Mouse (Mus musculus) left cerebral cortex, adult 8-10 months (tissue): ENCODE measurements around the gene Ddx5. TPM values are rescaled to one million over a fixed set of nuclear protein-coding genes. Genes with fewer than 3 reads are reported as not detected.
"Not testable (repeated sequence)": the region's sequence is repeated elsewhere in the genome, so short reads cannot be mapped to it uniquely, and the experiment has no call there.

ENCODE experiments used
- DNase-seq, 2 experiments: peaks; one replicate each; pipeline ENCODE4 v3.0.0; 2022; ENCODE audit warnings: low spot score in 2 of 2
- total RNA-seq, 4 experiments: library from RNA; stranded (reverse); gene quantifications; 2 replicates each; pipeline ENCODE4 v1.2.4; 2022

Gene Ddx5
- total RNA-seq, 4 experiments from 2014 or later = 617 to 703 (median 641) TPM

- no peak for DNase-seq
Measured at GRCm38 (mm10) chr11:106789649-106790048, 664 bp upstream of the Ddx5 start.

- DNase-seq = peak; percentile 95 to 99
Measured at GRCm38 (mm10) chr11:106788026-106788774, 785 bp downstream of the Ddx5 start.

GRCm38 (mm10) chr11:106787131-106788025 lies 1.6 kb downstream of the Ddx5 start:
- DNase-seq = peak; percentile 75 to 84

- no peak for DNase-seq
Measured at GRCm38 (mm10) chr11:106785043-106785442, 3.9 kb downstream of the Ddx5 start.

- no peak for DNase-seq
Measured at GRCm38 (mm10) chr11:106784476-106784875, 4.5 kb downstream of the Ddx5 start.

- DNase-seq = no peak
Measured at GRCm38 (mm10) chr11:106782841-106783764, 5.9 kb downstream of the Ddx5 start.

GRCm38 (mm10) chr11:106782271-106782670 lies 6.7 kb downstream of the Ddx5 start:
- not testable (repeated sequence) for DNase-seq

- no peak for DNase-seq
Measured at GRCm38 (mm10) chr11:106780590-106781220, 8.3 kb downstream of the Ddx5 start.

- no peak for DNase-seq
Measured at GRCm38 (mm10) chr11:106780089-106780425, 8.9 kb downstream of the Ddx5 start.

GRCm38 (mm10) chr11:106779388-106780088 lies 9.4 kb downstream of the Ddx5 start, which contains the start of gene Polg2:
Gene Polg2 (minus strand): TSS chr11:106779537.
- DNase-seq = peak; percentile 89 to 92

GRCm38 (mm10) chr11:106778589-106779387 lies 10.2 kb downstream of the Ddx5 start:
- no peak for DNase-seq

GRCm38 (mm10) chr11:106778132-106778531 lies 10.9 kb downstream of the Ddx5 start:
- DNase-seq = no peak

- DNase-seq = no peak
Measured at GRCm38 (mm10) chr11:106777395-106777794, 11.6 kb downstream of the Ddx5 start.

GRCm38 (mm10) chr11:106776960-106777359 lies 12.0 kb downstream of the Ddx5 start:
- DNase-seq = no peak

- no peak for DNase-seq
Measured at GRCm38 (mm10) chr11:106773061-106773460, 15.9 kb downstream of the Ddx5 start.

- DNase-seq = no peak
Measured at GRCm38 (mm10) chr11:106770195-106770974, 18.6 kb downstream of the Ddx5 start.

- no peak for DNase-seq
Measured at GRCm38 (mm10) chr11:106767516-106767915, 21.5 kb downstream of the Ddx5 start.

- no peak for DNase-seq
Measured at GRCm38 (mm10) chr11:106766611-106767162, 22.3 kb downstream of the Ddx5 start.
